Mouse (Mus musculus): ENCODE measurements around the gene Cgref1.

- TF ChIP-seq CTCF (IDR thresholded peaks at IDR 0.05; ENCODE audit: extremely low read depth, insufficient read depth, insufficient read length, insufficient replicate concordance): no peak
- no peak for TF ChIP-seq POLR2A (IDR thresholded peaks at IDR 0.05; ENCODE audit: low read depth, low read length)
Observed at GRCm38 (mm10) chr5:30923119-30923518, 22.3 kb downstream of the Cgref1 start.

Measured in spleen, adult 2 months (tissue).